Mouse (Mus musculus): ENCODE data around the gene Pnpla7.

GRCm38 (mm10) chr2:25098956-25099355 lies 123.1 kb downstream of the Pnpla7 start:
- TF ChIP-seq CTCF (IDR thresholded peaks at IDR 0.05; ENCODE audit: control insufficient read depth, insufficient read depth, low read length): 0 out of 2 replicates have a peak, but pooled peaks have one; percentile 5
- TF ChIP-seq POLR2A (IDR thresholded peaks at IDR 0.05; ENCODE audit: borderline replicate concordance, control insufficient read depth, low read depth, low read length): no peak
